Mouse (Mus musculus): ENCODE data around the gene S100a7a.
A peak's percentile ranks its signal among the peaks of the same experiment; 100 is the strongest.

The S100a7a gene

GRCm38 (mm10) chr3:90653717-90654116 lies at the start of gene S100a7a:
Gene S100a7a, plus strand, starts transcription at chr3:90654017.
- no peak for DNase-seq

- peak; percentile 54 to 62 for DNase-seq
Observed at GRCm38 (mm10) chr3:90604416-90604815, 49.4 kb upstream of the S100a7a start.

- DNase-seq = no peak
Observed at GRCm38 (mm10) chr3:90605049-90605448, 48.8 kb upstream of the S100a7a start.

GRCm38 (mm10) chr3:90605736-90606135 lies 48.1 kb upstream of the S100a7a start:
- DNase-seq = no peak

GRCm38 (mm10) chr3:90606185-90606584 lies 47.6 kb upstream of the S100a7a start:
- DNase-seq = no peak

- no peak for DNase-seq
Observed at GRCm38 (mm10) chr3:90607361-90607760, 46.5 kb upstream of the S100a7a start.

GRCm38 (mm10) chr3:90608223-90608622 lies 45.6 kb upstream of the S100a7a start, which contains the start of gene S100a5:
Gene S100a5, plus strand, starts transcription at chr3:90608523.
- no peak for DNase-seq

GRCm38 (mm10) chr3:90609102-90609501 lies 44.7 kb upstream of the S100a7a start:
- no peak for DNase-seq

GRCm38 (mm10) chr3:90611494-90611893 lies 42.3 kb upstream of the S100a7a start:
- no peak for DNase-seq

- DNase-seq = no peak
Observed at GRCm38 (mm10) chr3:90612061-90612460, 41.8 kb upstream of the S100a7a start.

GRCm38 (mm10) chr3:90612728-90613291 lies 41.0 kb upstream of the S100a7a start, which contains the start of gene S100a6:
Gene S100a6, plus strand, starts transcription at chr3:90612882.
- DNase-seq = peak; percentile 41 to 50

GRCm38 (mm10) chr3:90613461-90614147 lies 40.2 kb upstream of the S100a7a start:
- DNase-seq = no peak

- no peak for DNase-seq
Observed at GRCm38 (mm10) chr3:90614148-90614530, 39.7 kb upstream of the S100a7a start.

GRCm38 (mm10) chr3:90614611-90615251 lies 39.1 kb upstream of the S100a7a start:
- no peak for DNase-seq

GRCm38 (mm10) chr3:90615415-90615814 lies 38.4 kb upstream of the S100a7a start:
- peak; percentile 70 to 71 for DNase-seq

GRCm38 (mm10) chr3:90615911-90616310 lies 37.9 kb upstream of the S100a7a start:
- no peak for DNase-seq

GRCm38 (mm10) chr3:90617586-90617985 lies 36.2 kb upstream of the S100a7a start:
- DNase-seq = no peak

- DNase-seq = no peak
Observed at GRCm38 (mm10) chr3:90621552-90621951, 32.3 kb upstream of the S100a7a start.

- DNase-seq = peak in 1 of 2 experiments; percentile 42
Observed at GRCm38 (mm10) chr3:90623435-90624071, 30.3 kb upstream of the S100a7a start.

- no peak for DNase-seq
Observed at GRCm38 (mm10) chr3:90625496-90625895, 28.3 kb upstream of the S100a7a start.

GRCm38 (mm10) chr3:90626266-90627021 lies 27.4 kb upstream of the S100a7a start:
- DNase-seq = no peak

- no peak for DNase-seq
Observed at GRCm38 (mm10) chr3:90627366-90627765, 26.5 kb upstream of the S100a7a start.

GRCm38 (mm10) chr3:90627807-90628206 lies 26.0 kb upstream of the S100a7a start:
- DNase-seq = peak in 1 of 2 experiments; percentile 6

Measured in kidney, adult 8-10 months (tissue).